Mouse (Mus musculus) CD4-positive, CD25-positive, alpha-beta regulatory T cell, adult 4 months (primary cell): Measurements from ENCODE around the gene Zik1. TPM values are rescaled to one million over a fixed set of nuclear protein-coding genes. Genes with fewer than 3 reads are reported as not detected.
A peak's percentile ranks its signal among the peaks of the same experiment; 100 is the strongest.

Source experiments
- ATAC-seq: one replicate; pipeline ENCODE4 v1.8.0; 2017
- polyA plus RNA-seq, 2 experiments: library from polyadenylated mRNA; unstranded; fragments of 100-300 nt; shearing (Covaris generic); gene quantifications; one replicate each; pipeline ENCODE4 v1.2.1; 2017

Zik1 gene
- 1 to 10 TPM; 1.3 to 1.4 TPM for polyA plus RNA-seq

- ATAC-seq = peak; percentile 98
Observed at GRCm38 (mm10) chr7:10494786-10495521, at the start of gene Zik1. Gene Zik1, minus strand, starts transcription at chr7:10495394.

GRCm38 (mm10) chr7:10495578-10495977 lies 384 bp upstream of the Zik1 start:
- no peak for ATAC-seq

- peak; percentile 37 for ATAC-seq
Observed at GRCm38 (mm10) chr7:10480588-10481233, 14.5 kb downstream of the Zik1 start.

DNA sequence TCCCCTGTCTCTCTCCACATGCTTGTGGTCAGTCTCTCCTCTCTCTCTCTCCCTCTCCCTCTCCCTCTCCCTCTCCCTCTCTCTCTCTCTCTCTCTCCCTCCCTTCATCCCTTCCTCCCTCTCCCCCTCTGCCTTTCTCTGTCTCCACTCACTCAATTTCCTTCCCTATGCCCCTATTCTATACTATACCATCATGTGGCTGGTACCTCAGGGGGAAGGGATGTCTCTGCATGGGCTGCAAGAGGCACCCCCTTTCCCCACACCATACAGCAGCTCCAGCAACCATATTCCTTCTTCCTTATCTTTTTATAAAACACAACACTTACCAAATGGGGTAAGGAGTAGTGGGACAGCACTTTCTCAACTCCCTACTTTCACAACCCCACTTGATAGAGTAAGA lies 15.4 kb downstream of the Zik1 start:
- ATAC-seq = no peak

DNA sequence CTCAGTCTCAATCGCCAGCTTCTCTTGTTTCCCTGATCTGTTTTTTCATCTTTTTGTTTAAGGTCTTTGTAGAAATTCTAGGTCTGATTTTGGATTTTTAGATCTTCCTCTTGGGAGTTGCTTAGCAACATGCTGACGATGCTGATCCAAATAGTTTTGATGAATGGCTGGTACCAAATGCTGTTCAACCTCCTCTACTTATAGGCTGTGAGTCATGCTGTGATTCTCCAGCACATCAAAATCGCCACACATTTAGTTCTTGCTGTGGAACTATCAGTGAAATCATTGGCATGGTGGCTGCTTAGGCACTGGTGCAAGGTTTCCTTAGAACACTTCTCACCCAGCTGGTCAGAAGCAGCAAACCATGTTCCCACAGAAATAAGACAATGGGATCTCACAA lies 37.0 kb downstream of the Zik1 start:
- ATAC-seq = no peak

DNA sequence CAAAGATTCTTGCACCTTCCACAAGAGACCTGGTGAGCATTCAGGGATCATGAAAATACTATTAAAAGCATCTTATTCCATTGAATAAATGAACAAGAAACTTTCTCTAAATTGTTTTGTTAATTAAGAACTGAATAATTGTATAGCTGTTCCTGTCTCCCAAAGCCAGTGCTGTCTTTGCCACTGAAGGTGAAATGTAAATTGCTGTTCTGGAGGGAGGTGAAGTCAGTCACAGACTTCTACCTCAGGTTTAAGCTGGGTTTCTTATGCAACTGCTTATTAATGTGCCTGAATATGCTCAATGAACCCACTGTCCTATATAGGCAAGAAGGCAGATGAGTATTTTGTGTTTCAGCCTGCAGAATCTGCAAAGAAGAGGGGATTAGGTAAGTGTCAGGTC lies 52.2 kb downstream of the Zik1 start, which contains the start of gene Vmn1r67:
Gene Vmn1r67 (plus strand): TSS at position 301 of the 400 bp plus-strand sequence.
- ATAC-seq = no peak

Other genes with a start within 250 kb of the Zik1 start
- gene Vmn1r66, start 217.4 kb downstream of the Zik1 start, polyA plus RNA-seq = not detected
- not detected for gene Vmn1r67, start 52.1 kb downstream of the Zik1 start, polyA plus RNA-seq
- gene Vmn1r68, start 63.1 kb upstream of the Zik1 start, polyA plus RNA-seq = not detected
- gene Vmn1r69, start 118.3 kb upstream of the Zik1 start, polyA plus RNA-seq = not detected
- under 1 TPM in 1 of 2 experiments, not detected in 1; 0.07 TPM for gene Vmn1r70, start 136.1 kb upstream of the Zik1 start, polyA plus RNA-seq
- not detected for gene Nlrp4b, start 192.4 kb upstream of the Zik1 start, polyA plus RNA-seq